Mouse (Mus musculus): ENCODE measurements around the gene Loxl1. TPM values are rescaled to one million over a fixed set of nuclear protein-coding genes. Genes with fewer than 3 reads are reported as not detected.

Loxl1 gene
- 1.0 and 2.2 TPM in 2 replicates for polyA plus RNA-seq (2012; ENCODE audit: low replicate concordance)

DNA sequence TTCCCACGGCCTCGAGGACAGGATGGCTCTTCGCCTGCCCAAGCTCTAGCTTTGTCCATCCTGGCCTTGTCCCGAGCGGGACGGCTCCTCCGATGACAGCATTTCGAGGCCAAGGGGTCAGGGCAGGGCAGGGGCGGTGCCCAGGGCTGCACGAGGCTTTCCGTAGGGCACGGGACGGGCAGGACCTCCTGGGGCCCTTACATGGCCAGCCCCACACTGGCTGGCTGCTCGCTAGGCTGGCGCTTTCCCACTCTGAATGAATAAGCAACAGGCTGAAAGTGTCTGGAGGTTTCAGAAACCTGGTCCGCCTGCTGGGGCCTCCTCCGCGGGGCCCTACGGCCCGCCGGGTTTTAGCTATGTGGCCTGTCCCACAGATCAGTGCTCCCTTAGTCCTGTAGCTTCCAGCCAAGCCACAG lies at the start of gene Loxl1:
Gene Loxl1 (minus strand): TSS at position 243 of the 416 bp plus-strand sequence.

GRCm38 (mm10) chr9:58253033-58253804 lies 59.8 kb downstream of the Loxl1 start, which contains the start of gene Stoml1:
TSS of gene Stoml1 (plus strand) at chr9:58253164.

DNA sequence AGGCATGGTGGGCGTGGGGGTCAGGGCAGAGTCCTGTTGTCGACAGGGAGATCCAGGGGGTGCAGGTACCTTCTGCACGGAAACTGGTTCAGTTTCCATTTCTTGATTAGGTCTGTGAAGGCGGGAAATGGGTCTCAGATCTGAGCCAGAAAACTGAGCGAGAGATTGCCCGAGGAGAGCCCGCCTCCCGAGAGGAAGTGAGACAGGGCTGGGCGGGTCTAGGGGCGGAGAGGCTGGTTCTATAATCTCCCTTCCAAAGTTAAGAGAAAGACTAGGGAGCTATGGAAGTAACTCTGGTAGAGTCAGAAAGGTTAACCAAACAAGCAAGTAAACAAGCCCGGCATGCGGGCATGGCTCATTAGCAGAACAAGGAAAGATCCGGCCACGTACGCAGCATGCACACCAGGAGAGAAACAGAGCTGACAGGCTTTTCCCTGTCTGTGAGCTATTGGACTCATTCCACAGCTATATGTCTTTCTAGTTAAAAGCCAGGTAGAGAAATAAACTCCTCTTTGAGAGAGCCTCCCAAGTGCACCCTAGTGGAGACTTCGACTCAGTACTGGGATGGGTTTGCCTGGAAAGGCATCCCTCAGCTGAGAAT lies 63.3 kb downstream of the Loxl1 start, which contains the start of gene Pml:
Gene Pml (minus strand): TSS at position 195 of the 601 bp plus-strand sequence.

Other genes starting within 250 kb of the Loxl1 start
- gene Stra6, start 249.4 kb downstream of the Loxl1 start, polyA plus RNA-seq (2012; ENCODE audit: low replicate concordance) = 0.12 and 0.38 TPM in 2 replicates
- gene Ccdc33, start 194.4 kb downstream of the Loxl1 start, polyA plus RNA-seq (2012; ENCODE audit: low replicate concordance) = not detected in 2 replicates
- gene Islr, start 108.9 kb downstream of the Loxl1 start, polyA plus RNA-seq (2012; ENCODE audit: low replicate concordance) = 0.48 and 1.2 TPM in 2 replicates
- 0.54 and 0.81 TPM in 2 replicates for gene Islr2, start 108.9 kb downstream of the Loxl1 start, polyA plus RNA-seq (2012; ENCODE audit: low replicate concordance)
- gene Pml, start 63.4 kb downstream of the Loxl1 start, polyA plus RNA-seq (2012; ENCODE audit: low replicate concordance) = 87.3 and 431 TPM in 2 replicates
- gene Stoml1, start 60.0 kb downstream of the Loxl1 start, polyA plus RNA-seq (2012; ENCODE audit: low replicate concordance) = 7.5 and 9.0 TPM in 2 replicates
- not detected in 2 replicates for gene Tbc1d21, start 57.3 kb upstream of the Loxl1 start, polyA plus RNA-seq (2012; ENCODE audit: low replicate concordance)
- gene Insyn1, start 175.4 kb upstream of the Loxl1 start, polyA plus RNA-seq (2012; ENCODE audit: low replicate concordance) = 0.10 and 0.47 TPM in 2 replicates
- gene Cd276, start 242.3 kb upstream of the Loxl1 start, polyA plus RNA-seq (2012; ENCODE audit: low replicate concordance) = 0.30 TPM in 1 of 2 replicates, not detected in the other

All from leukemia stem cell, adult 10-12 weeks (primary cell).